8 mouse cellular contexts compared by ENCODE assay signal in genomic region chr1:169934005-169934725, GRCm38 (mm10). TPM values are rescaled to one million over a fixed set of nuclear protein-coding genes. Genes with fewer than 3 reads are reported as not detected.
DNase-seq lines count a peak whose midpoint lies in the region; ATAC-seq lines count a peak whose summit lies in the region.

No protein-coding gene starts in this region.

- no peak overlapping the region for H3K27ac ChIP-seq in intestine, embryonic 15.5 days
- H3K27ac ChIP-seq in limb, embryonic 12.5 days = no peak overlapping the region
- H3K27ac ChIP-seq in neural tube, embryonic 12.5 days = no peak overlapping the region

- peak; percentile 77 for ATAC-seq in frontal cortex, adult (ENCODE audit: low TSS enrichment)
- no peak for ATAC-seq in intestine, embryonic 15.5 days
- no peak for ATAC-seq in limb, embryonic 12.5 days (ENCODE audit: insufficient number of reproducible peaks, insufficient read depth, low FRiP score, low TSS enrichment, low read depth)
- ATAC-seq in neural tube, embryonic 12.5 days (ENCODE audit: low FRiP score, low read depth) = peak; percentile 66
- ATAC-seq in megakaryocyte-erythroid progenitor cell, adult 5-6 weeks (replicated peaks; ENCODE audit: low FRiP score, low TSS enrichment, poor library complexity, severe bottlenecking) = no peak

- 52% methylated on average over 16 of the region's 16 CpGs for WGBS in intestine, embryonic 15.5 days
- WGBS in limb, embryonic 12.5 days = 57% methylated on average over 16 of the region's 16 CpGs
- WGBS in neural tube, embryonic 12.5 days = 43% methylated on average over 16 of the region's 16 CpGs

- no peaks in the 10 kb centered on the region for H3K9me3 ChIP-seq in intestine, embryonic 15.5 days
- no peaks in the 10 kb centered on the region for H3K9me3 ChIP-seq in limb, embryonic 12.5 days
- H3K9me3 ChIP-seq in neural tube, embryonic 12.5 days = no peaks in the 10 kb centered on the region

- peak overlapping the region; percentile 20; the same call in 1 of the 2 replicates for H3K4me2 ChIP-seq in intestine, embryonic 15.5 days (replicated peaks)
- peak overlapping the region; percentile 25 for H3K4me2 ChIP-seq in limb, embryonic 12.5 days
- H3K4me2 ChIP-seq in neural tube, embryonic 12.5 days (replicated peaks) = peak overlapping the region; percentile 46

- no peaks in the 10 kb centered on the region for H3K27me3 ChIP-seq in intestine, embryonic 15.5 days (replicated peaks)
- no peaks in the 10 kb centered on the region for H3K27me3 ChIP-seq in limb, embryonic 12.5 days
- no peaks in the 10 kb centered on the region for H3K27me3 ChIP-seq in neural tube, embryonic 12.5 days (replicated peaks)

- H3K4me3 ChIP-seq in intestine, embryonic 15.5 days (replicated peaks) = no peak overlapping the region
- no peak overlapping the region for H3K4me3 ChIP-seq in limb, embryonic 12.5 days (replicated peaks)
- H3K4me3 ChIP-seq in neural tube, embryonic 12.5 days = no peak overlapping the region

- H3K36me3 ChIP-seq in intestine, embryonic 15.5 days = no peaks in the 10 kb centered on the region
- no peaks in the 10 kb centered on the region for H3K36me3 ChIP-seq in limb, embryonic 12.5 days
- H3K36me3 ChIP-seq in neural tube, embryonic 12.5 days = no peaks in the 10 kb centered on the region

- H3K9ac ChIP-seq in intestine, embryonic 15.5 days = no peak overlapping the region
- H3K9ac ChIP-seq in limb, embryonic 12.5 days (replicated peaks) = no peak overlapping the region
- no peak overlapping the region for H3K9ac ChIP-seq in neural tube, embryonic 12.5 days

- no peaks in the 10 kb centered on the region for H3K4me1 ChIP-seq in intestine, embryonic 15.5 days (replicated peaks)
- H3K4me1 ChIP-seq in limb, embryonic 12.5 days (replicated peaks) = no peaks in the 10 kb centered on the region
- H3K4me1 ChIP-seq in neural tube, embryonic 12.5 days = peaks cover 6% of the 10 kb centered on the region

- DNase-seq in 3134 (ENCODE audit: extremely low read depth, insufficient read length, low spot score) (peak; percentile 14), ES-CJ7 (ENCODE audit: low read depth, low spot score) (peak; percentile 69)
- peak; percentile 69 for DNase-seq in cerebellum, adult 9-10 months

RNA-seq across cellular contexts. Expression of gene Ccdc190, which starts 5.7 kb away (rescaled TPM):
- 0.14 TPM in 1 of 2 replicates, not detected in the other for polyA plus RNA-seq in intestine, embryonic 15.5 days (2015; fragmentation: Nextera tagmentation; extraction: Ambion mirVana)
- polyA plus RNA-seq in limb, embryonic 12.5 days (2016; fragmentation: Nextera tagmentation; extraction: Ambion mirVana) = not detected in 2 replicates
- 0.74 and 0.92 TPM in 2 replicates for polyA plus RNA-seq in neural tube, embryonic 12.5 days (2016; fragmentation: Nextera tagmentation; extraction: Ambion mirVana)
- total RNA-seq in megakaryocyte-erythroid progenitor cell, adult 5-6 weeks (2014; fragmentation: Nextera tagmentation) = not detected in 2 replicates
- not detected in 2 replicates for total RNA-seq in megakaryocyte-erythroid progenitor cell, adult 5-6 weeks (2017)

RNA-seq across cellular contexts. Expression of gene Hsd17b7, which starts 34.9 kb away (rescaled TPM):
- 21.7 and 27.1 TPM in 2 replicates for polyA plus RNA-seq in intestine, embryonic 15.5 days (2015; fragmentation: Nextera tagmentation; extraction: Ambion mirVana)
- polyA plus RNA-seq in limb, embryonic 12.5 days (2016; fragmentation: Nextera tagmentation; extraction: Ambion mirVana) = 15.5 and 16.5 TPM in 2 replicates
- polyA plus RNA-seq in neural tube, embryonic 12.5 days (2016; fragmentation: Nextera tagmentation; extraction: Ambion mirVana) = 27.9 and 29.0 TPM in 2 replicates
- 2.3 and 3.7 TPM in 2 replicates for total RNA-seq in megakaryocyte-erythroid progenitor cell, adult 5-6 weeks (2014; fragmentation: Nextera tagmentation)
- 1.0 and 7.7 TPM in 2 replicates for total RNA-seq in megakaryocyte-erythroid progenitor cell, adult 5-6 weeks (2017)

Comparison
In these comparisons a context has a peak if more than half of its experiments do, and no peak if none do; other contexts are left out.
1. DNase-seq: peak in every context shown above with its lines; median percentile 69 in ES-CJ7; 69 in cerebellum, adult 9-10 months; 14 in 3134.
2. ATAC-seq: peak in frontal cortex, adult (single experiment) and neural tube, embryonic 12.5 days (single experiment); none in intestine, embryonic 15.5 days (single experiment), limb, embryonic 12.5 days (single experiment) and megakaryocyte-erythroid progenitor cell, adult 5-6 weeks (single experiment).
3. Peak in every context shown above with its lines, with median percentiles within 50 percentile points of each other: H3K4me2 ChIP-seq.